Mouse (Mus musculus) forebrain, embryonic 13.5 days (tissue): Measurements from ENCODE around the gene Hbq1b. TPM values are rescaled to one million over a fixed set of nuclear protein-coding genes. Genes with fewer than 3 reads are reported as not detected.

Experiments used
- ATAC-seq: fragments of 200-750 bp; cut with Nextera tagmentation; 2 replicates; pipeline ENCODE4 v1.8.0; 2017
- H3K27ac ChIP-seq: fragments of 300-500 bp; sonication (generic); 2 replicates; pipeline ENCODE4 v1.5.1; 2015; ENCODE audit warnings: inconsistent platforms, mild to moderate bottlenecking, moderate library complexity
- H3K27me3 ChIP-seq: fragments of 300-500 bp; sonication (generic); 2 replicates; pipeline ENCODE4 v1.6.1; 2015; ENCODE audit warnings: mild to moderate bottlenecking, inconsistent platforms
- H3K36me3 ChIP-seq: fragments of 300-500 bp; sonication (generic); 2 replicates; pipeline ENCODE4 v1.6.1; 2015; ENCODE audit warnings: mild to moderate bottlenecking, inconsistent platforms; ENCODE audit not compliant: poor library complexity, severe bottlenecking
- H3K4me1 ChIP-seq: fragments of 300-500 bp; sonication (generic); 2 replicates; pipeline ENCODE4 v1.6.1; 2015; ENCODE audit warnings: inconsistent platforms
- H3K4me2 ChIP-seq: fragments of 300-500 bp; sonication (generic); 2 replicates; pipeline ENCODE4 v1.6.1; 2015; ENCODE audit warnings: inconsistent platforms, mild to moderate bottlenecking, moderate library complexity
- H3K4me3 ChIP-seq: fragments of 300-500 bp; sonication (generic); 2 replicates; pipeline ENCODE4 v1.5.1; 2015; ENCODE audit warnings: mild to moderate bottlenecking, inconsistent platforms
- H3K9ac ChIP-seq: fragments of 300-500 bp; sonication (generic); 2 replicates; pipeline ENCODE4 v1.6.1; 2015; ENCODE audit warnings: mild to moderate bottlenecking, inconsistent platforms
- H3K9me3 ChIP-seq: fragments of 300-500 bp; sonication (generic); replicated peaks from 2 replicates; pipeline ENCODE4 v1.6.1; 2016; ENCODE audit warnings: inconsistent platforms
- WGBS: fragments of 180-500 bp; shearing (Covaris S2); methylation state at CpG from one replicate; pipeline ENCODE4 v1.1.7; 2015; 5-methylcytosine and 5-hydroxymethylcytosine counted together
- polyA plus RNA-seq: library from polyadenylated mRNA; unstranded; fragments of >200 nt; fragmentation: Nextera tagmentation; extraction: Ambion mirVana; gene quantifications from 2 replicates; pipeline ENCODE4 v1.2.1, GENCODE M21; 2015

Hbq1b gene
- polyA plus RNA-seq, 1 experiment from 2014 or later: 1.7 TPM

DNA sequence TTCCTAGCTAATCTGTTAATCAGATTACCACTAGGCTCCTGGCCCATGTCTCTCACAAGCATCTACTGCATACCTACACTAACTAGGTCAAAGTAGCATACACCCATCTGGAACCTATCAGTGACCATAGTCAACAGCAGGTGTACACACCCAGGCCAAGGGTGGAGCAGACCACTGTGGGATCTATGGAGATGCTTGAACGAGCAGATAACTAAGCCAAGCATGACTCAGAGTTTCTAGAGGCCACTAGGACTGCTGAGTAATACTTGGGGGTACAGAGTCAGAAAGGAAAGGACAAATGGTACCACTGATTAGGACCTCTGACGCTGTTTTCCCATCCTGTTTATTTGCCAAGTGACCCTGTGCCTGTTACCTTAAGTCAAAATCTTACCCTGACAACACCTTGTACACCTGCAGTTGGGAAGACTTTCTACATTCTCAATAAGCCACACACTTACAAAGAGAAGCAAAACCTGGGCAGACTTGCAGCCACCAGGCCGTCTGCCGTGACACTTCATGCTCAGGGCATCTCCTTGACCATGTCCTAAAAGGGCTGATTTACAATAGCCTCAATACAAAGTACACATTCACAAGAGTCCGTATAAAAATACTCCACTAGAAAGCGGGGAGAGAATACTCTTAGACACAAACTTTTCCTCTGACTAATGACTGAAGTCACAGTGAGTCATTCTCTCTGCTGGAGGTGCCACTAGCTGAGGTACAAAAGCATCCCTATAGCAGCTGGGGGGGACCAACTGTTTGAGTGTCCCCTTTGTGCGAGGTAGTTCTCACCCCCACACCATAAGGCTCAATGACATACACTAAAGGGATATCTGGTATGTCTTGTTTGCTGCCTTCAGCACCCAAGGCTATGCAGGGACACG is 35.6 kb upstream of the Hbq1b start:
- Histone ChIP-seq H3K36me3 (peaks cover 89% of the 10 kb centered on the region), H3K4me3 (no peak overlapping the region), H3K9ac (no peak overlapping the region), H3K9me3 (no peaks in the 10 kb centered on the region), H3K4me2 (no peak overlapping the region), H3K27ac (no peak overlapping the region), H3K4me1 (no peaks in the 10 kb centered on the region), H3K27me3 (no peaks in the 10 kb centered on the region)
- no peak for ATAC-seq
- WGBS: 84% methylated on average over 8 of the region's 8 CpGs

DNA sequence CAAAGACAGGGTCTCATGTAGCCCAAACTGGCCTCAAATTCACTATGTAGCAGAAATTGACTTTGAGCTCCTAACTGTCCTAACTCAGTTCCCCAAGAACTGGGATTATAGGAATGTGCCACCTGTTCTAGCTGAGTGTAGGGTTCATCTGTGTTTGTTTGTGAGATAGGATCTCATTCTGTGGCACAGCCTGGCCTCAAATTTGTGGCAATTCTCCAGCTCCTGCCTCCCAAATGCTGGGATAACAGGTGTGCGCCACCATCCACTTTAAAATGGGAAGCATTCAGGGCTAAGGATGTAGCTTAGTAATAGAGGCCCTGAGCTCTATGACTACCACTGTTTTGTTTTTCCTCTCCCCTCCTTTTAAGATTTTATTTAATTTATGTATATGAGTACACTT is 33.6 kb upstream of the Hbq1b start:
- Histone ChIP-seq H3K27ac (no peak overlapping the region), H3K4me1 (no peaks in the 10 kb centered on the region), H3K27me3 (no peaks in the 10 kb centered on the region), H3K4me3 (no peak overlapping the region), H3K4me2 (no peak overlapping the region), H3K36me3 (peaks cover 76% of the 10 kb centered on the region), H3K9ac (no peak overlapping the region), H3K9me3 (no peaks in the 10 kb centered on the region)
- 100% methylated on average over 1 of the region's 1 CpGs for WGBS
- ATAC-seq: no peak

DNA sequence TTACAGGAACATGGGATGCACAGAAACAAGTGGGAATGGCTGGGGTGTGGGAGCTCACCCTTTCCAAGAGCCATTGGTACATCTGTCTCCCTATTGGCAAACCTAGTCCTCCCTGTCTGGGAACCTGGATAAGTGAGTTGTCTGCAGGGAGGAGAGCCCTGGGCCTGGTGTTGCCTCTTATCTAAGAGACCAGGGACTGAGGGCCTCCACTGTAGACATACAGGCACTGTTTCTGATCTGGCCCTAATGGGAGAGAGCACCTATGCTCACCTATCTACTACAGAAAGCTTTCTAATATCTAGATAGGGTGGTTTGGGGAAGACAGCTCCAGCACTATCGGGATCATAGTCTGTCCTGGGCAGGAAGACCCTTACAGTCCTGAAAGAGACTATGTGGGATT is 30.6 kb upstream of the Hbq1b start:
- Histone ChIP-seq H3K4me1 (no peaks in the 10 kb centered on the region), H3K4me3 (no peak overlapping the region), H3K27ac (no peak overlapping the region), H3K9me3 (no peaks in the 10 kb centered on the region), H3K27me3 (no peaks in the 10 kb centered on the region), H3K9ac (no peak overlapping the region), H3K36me3 (peaks cover 58% of the 10 kb centered on the region), H3K4me2 (no peak overlapping the region)
- 97% methylated on average over 1 of the region's 1 CpGs for WGBS
- no peak for ATAC-seq

DNA sequence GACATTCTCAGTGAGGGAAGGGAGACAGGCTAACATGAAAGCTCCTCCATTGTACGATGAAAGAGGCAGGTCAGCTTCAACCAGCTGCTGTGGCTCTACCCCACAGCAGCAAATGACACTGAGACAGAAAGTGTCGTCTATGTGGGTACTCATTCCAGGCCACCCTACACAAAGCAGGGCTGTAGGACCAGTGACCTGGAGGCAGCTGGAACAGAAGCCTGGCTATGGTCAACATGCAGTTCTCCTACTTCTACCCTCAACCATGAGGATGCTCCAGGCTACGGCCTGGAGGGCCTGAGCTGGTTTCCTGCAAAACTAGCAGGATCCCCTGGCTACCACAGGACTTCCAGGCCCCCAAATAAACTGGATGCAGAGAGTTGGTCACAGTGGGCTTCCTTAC is 30.2 kb upstream of the Hbq1b start:
- Histone ChIP-seq H3K27me3 (no peaks in the 10 kb centered on the region), H3K36me3 (peaks cover 55% of the 10 kb centered on the region), H3K9me3 (no peaks in the 10 kb centered on the region), H3K4me1 (no peaks in the 10 kb centered on the region), H3K4me3 (no peak overlapping the region), H3K27ac (no peak overlapping the region), H3K4me2 (no peak overlapping the region), H3K9ac (no peak overlapping the region)
- WGBS: 94% methylated on average over 3 of the region's 3 CpGs
- ATAC-seq: no peak

DNA sequence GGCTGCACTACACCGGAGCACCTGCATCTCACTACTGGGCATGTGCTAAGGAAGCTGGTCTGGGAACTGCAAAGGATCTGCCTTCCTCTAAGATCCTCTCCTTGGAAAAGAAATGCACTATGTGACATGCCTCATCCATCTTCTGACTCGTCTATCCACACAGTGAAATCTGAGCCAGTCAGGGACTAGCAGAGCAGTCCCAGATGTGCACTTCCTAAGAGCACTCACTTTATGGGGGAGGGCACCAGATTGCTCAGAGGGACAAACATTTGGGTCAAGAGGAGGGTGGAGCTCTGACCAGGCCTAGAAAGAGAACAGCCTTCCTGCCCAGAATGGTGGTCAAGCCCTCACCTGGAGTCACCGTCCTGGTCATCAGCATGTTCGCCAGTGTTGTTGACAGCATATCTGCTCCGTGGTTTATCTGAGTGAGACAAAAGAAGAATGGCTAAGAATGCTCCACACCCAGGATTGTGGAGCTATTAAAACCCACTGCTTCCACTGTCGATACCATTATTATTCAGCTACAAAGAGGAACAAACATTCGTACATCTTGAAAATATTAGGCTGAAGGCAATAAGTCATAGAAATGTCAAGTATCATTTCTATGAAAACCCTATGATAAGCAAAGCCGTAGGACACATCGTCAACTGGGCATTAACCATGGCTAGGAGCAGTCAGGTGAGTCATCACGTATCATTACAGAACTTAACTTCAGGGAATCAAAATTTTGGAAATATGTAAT is 23.9 kb upstream of the Hbq1b start:
- H3K36me3 ChIP-seq: peaks cover 25% of the 10 kb centered on the region
- peaks cover 12% of the 10 kb centered on the region for H3K4me1 ChIP-seq
- no peak overlapping the region for H3K9ac ChIP-seq
- no peaks in the 10 kb centered on the region for H3K27me3 ChIP-seq
- no peaks in the 10 kb centered on the region for H3K9me3 ChIP-seq
- WGBS: 92% methylated on average over 10 of the region's 10 CpGs
- no peak overlapping the region for H3K27ac ChIP-seq
- no peak for ATAC-seq
- H3K4me3 ChIP-seq: no peak overlapping the region
- no peak overlapping the region for H3K4me2 ChIP-seq

DNA sequence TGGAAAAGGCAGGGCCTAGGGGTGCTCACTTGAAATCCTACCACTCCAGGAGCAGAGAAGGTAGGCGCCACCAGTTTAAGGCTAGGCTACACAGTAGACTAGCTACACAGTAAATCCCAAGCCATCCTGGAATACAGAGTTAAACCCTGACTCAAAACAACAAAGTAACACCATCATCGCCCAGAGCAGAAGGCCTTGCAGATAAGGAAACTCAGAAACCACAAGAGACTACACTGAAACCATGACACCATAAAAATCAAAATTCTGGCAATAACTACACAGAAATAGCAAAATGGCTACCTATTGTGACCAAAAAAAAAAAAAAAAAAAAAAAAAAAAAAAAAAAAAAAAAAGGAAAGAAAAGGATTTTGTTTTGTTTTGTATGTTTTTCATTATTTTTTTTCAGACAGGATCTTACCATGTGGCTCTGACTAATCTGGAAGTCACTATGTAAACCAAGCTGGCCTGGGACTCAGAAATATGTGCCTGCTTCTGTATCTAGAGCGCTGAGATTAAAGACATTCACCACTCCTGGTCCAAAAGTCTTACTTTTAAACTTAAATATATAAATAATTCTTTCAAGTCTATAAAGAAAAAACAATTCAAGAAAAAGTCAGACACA is 21.5 kb upstream of the Hbq1b start:
- Histone ChIP-seq H3K27me3 (0 out of 2 replicates have a peak, but pooled peaks cover 14% of the 10 kb centered on the region), H3K4me2 (no peak overlapping the region), H3K36me3 (peaks cover 23% of the 10 kb centered on the region), H3K4me3 (no peak overlapping the region), H3K27ac (no peak overlapping the region), H3K9ac (no peak overlapping the region), H3K4me1 (peaks cover 17% of the 10 kb centered on the region), H3K9me3 (no peaks in the 10 kb centered on the region)
- WGBS: 91% methylated on average over 3 of the region's 3 CpGs
- no peak for ATAC-seq

DNA sequence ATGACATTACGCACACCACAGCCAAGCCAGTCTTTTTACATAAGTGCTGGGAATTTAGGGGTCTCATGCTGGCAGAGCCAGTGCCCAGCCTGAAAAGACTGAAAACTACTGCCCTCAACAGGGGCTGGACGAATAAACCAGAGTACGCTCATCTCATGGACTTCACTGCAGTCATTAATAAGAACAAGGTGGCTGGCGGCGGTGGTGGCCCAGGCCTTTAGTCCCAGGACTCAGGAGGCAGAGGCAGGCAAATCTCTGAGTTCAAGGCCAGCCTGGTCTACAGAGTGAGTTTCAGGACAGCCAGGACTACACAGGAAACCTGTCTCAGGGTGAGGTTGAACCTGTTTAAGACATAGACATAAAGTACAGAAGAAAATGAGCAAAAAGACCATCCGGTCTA is 20.6 kb upstream of the Hbq1b start:
- 0 out of 2 replicates have a peak, but pooled peaks cover 15% of the 10 kb centered on the region for H3K27me3 ChIP-seq
- H3K4me1 ChIP-seq: peaks cover 17% of the 10 kb centered on the region
- 0 out of 2 replicates have a peak overlapping the region, but pooled peaks have one; percentile 3 for H3K4me2 ChIP-seq
- no peak overlapping the region for H3K4me3 ChIP-seq
- no peak for ATAC-seq
- H3K36me3 ChIP-seq: peaks cover 15% of the 10 kb centered on the region
- 0 out of 2 replicates have a peak overlapping the region, but pooled peaks have one; percentile 21 for H3K9ac ChIP-seq
- 94% methylated on average over 6 of the region's 6 CpGs for WGBS
- H3K27ac ChIP-seq: peak overlapping the region; percentile 35; the same call in 1 of the 2 replicates
- no peaks in the 10 kb centered on the region for H3K9me3 ChIP-seq

DNA sequence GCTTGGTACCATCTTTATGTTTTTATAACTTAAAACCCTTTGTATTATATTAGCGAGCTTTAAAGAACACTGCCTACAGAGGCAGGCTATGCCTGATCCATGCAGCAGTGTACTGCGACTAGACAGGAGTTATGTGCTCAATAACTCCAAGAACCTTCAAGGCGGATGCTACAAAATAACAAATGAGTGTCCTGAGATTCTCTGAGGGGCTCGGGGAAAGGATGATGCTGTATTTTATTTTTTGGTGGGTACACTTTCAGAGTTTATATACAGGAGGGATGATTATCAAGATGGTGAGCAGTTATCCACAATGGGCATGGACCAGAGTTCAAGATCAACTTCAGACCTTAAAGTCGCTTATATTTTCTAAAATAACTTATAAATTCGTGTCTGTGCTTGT is 20.0 kb upstream of the Hbq1b start:
- Histone ChIP-seq H3K4me3 (peak overlapping the region; percentile 69), H3K4me2 (peak overlapping the region; percentile 73)
- ATAC-seq: no peak

DNA sequence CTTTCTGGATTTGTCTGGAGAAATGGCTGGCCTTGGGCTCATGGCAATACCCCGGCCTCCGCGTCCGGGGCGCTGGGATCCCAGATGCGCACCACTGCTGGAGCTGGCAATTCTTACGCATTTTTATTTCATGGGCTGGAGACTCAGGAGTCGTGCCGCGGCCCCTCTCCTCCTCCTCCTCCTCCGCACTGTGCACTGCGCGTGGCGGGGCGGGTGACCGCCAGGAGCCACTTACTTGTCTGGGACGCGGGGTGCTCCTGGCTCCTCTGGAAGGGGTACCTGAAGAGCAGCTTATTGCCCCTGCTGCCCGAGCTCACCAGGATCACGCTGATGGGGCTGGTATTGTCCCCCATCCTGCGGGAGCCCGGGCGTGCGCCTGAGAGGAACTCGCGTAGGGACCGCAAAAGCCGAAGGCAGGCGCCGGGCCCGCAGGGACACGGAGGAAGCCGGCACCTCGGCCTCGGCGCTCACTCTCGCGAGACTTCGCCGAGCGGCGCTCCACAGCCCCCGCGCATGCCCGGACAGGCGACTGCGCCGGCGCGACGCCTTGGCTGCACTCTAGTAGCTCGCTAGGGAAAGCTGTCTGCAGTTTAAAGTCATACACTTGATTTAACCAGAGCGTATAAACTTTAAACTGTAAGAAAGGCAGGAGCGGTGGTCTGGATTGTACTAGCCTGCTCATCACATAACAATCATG is 19.4 kb upstream of the Hbq1b start, which contains the start of gene Nprl3:
Gene Nprl3 (minus strand): TSS at position 520 of the 697 bp plus-strand sequence.
- H3K4me3 ChIP-seq: peak within 1 kb of the TSS; percentile 69
- peak; percentile 100 for ATAC-seq
- under 1% methylated on average over 54 of the region's 54 CpGs for WGBS

More for the DNA sequence above, 20.0 kb upstream of the Hbq1b start:
- H3K27me3 ChIP-seq: 0 out of 2 replicates have a peak, but pooled peaks cover 16% of the 10 kb centered on the region
- peak overlapping the region; percentile 96 for H3K27ac ChIP-seq
- peaks cover 17% of the 10 kb centered on the region for H3K4me1 ChIP-seq
- 30% methylated on average over 6 of the region's 6 CpGs for WGBS
- H3K36me3 ChIP-seq: peaks cover 11% of the 10 kb centered on the region
- H3K9me3 ChIP-seq: no peaks in the 10 kb centered on the region
- H3K9ac ChIP-seq: peak overlapping the region; percentile 92

DNA sequence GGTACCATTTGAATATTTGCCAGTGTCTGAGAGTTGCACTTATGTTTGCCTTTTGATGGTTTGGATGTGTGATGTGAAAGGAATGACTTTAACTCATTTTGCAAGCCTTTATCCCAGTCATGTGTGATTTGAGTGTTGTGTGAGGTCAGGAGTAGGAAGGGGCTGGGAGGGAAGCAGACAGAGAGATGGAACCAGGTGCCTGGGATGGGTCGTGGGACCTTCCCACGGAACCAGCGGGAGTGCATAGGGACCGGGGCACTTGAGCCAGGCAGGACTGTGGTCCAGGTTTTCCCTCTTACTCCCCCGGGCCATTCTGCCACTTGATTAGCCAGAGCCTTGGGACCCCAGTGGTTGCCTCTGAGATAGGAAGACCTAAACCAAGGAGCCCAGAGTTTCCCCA is 18.8 kb upstream of the Hbq1b start:
- peak overlapping the region; percentile 92 for H3K9ac ChIP-seq
- H3K4me2 ChIP-seq: peak overlapping the region; percentile 73
- H3K27ac ChIP-seq: peak overlapping the region; percentile 96
- WGBS: 22% methylated on average over 5 of the region's 5 CpGs
- H3K9me3 ChIP-seq: no peaks in the 10 kb centered on the region
- ATAC-seq: peak; percentile 30
- H3K4me1 ChIP-seq: peaks cover 17% of the 10 kb centered on the region
- H3K36me3 ChIP-seq: no peaks in the 10 kb centered on the region
- peak overlapping the region; percentile 69 for H3K4me3 ChIP-seq
- H3K27me3 ChIP-seq: 0 out of 2 replicates have a peak, but pooled peaks cover 16% of the 10 kb centered on the region

More for the DNA sequence above, 19.4 kb upstream of the Hbq1b start, which contains the start of gene Nprl3:
- Histone ChIP-seq H3K4me1 (peaks cover 17% of the 10 kb centered on the region), H3K9ac (peak within 1 kb of the TSS; percentile 92), H3K27me3 (0 out of 2 replicates have a peak, but pooled peaks cover 16% of the 10 kb centered on the region), H3K36me3 (peaks cover 6% of the 10 kb centered on the region; the same call in 1 of the 2 replicates), H3K9me3 (no peaks in the 10 kb centered on the region), H3K4me2 (peak within 1 kb of the TSS; percentile 73), H3K27ac (peak within 1 kb of the TSS; percentile 96)

DNA sequence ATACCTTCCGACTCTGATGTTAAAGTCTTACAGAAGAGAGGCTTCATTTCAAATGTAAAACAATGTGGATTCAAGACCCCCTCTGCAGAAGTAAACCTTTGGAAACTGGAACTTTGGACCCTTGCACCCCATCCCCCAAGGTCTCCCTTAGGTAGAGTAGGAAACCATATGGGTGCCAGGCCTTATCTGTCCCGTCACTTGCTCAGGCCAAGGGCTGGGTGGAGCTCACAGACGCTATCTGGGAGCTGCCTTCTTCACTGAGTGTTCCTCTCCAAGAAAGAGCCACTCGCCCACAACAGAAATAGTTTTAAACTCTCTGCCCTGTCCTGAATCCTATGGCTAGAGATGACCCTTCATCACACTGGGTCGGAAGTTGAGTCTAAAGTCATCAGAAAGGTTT is 17.8 kb upstream of the Hbq1b start:
- H3K9ac ChIP-seq: no peak overlapping the region
- 85% methylated on average over 5 of the region's 5 CpGs for WGBS
- H3K27me3 ChIP-seq: 0 out of 2 replicates have a peak, but pooled peaks cover 16% of the 10 kb centered on the region
- no peaks in the 10 kb centered on the region for H3K36me3 ChIP-seq
- ATAC-seq: no peak
- H3K9me3 ChIP-seq: no peaks in the 10 kb centered on the region
- H3K4me1 ChIP-seq: peaks cover 17% of the 10 kb centered on the region
- H3K27ac ChIP-seq: no peak overlapping the region
- no peak overlapping the region for H3K4me2 ChIP-seq
- H3K4me3 ChIP-seq: no peak overlapping the region
